Mouse (Mus musculus) macrophage (primary cell): ENCODE measurements at regions not wholly inside any gene's neighbourhood (a gene's known extent, or its start where the extent isn't known, plus 50 kb on each side); places are given as distances from the start of the nearest gene placed in this dataset.

Experiments
- H3K27ac ChIP-seq: fragments of 350-480 bp; formaldehyde crosslinking; 2 replicates; pipeline ENCODE4 v1.9.0; 2021
- H3K36me3 ChIP-seq: fragments of 350-480 bp; formaldehyde crosslinking; 2 replicates; pipeline ENCODE4 v1.9.0; 2021; ENCODE audit errors: inconsistent target
- H3K4me3 ChIP-seq: fragments of 350-480 bp; formaldehyde crosslinking; 2 replicates; pipeline ENCODE4 v1.9.0; 2021; ENCODE audit errors: inconsistent target
- H3K79me2 ChIP-seq: fragments of 350-480 bp; formaldehyde crosslinking; 2 replicates; pipeline ENCODE4 v1.9.0; 2021; ENCODE audit errors: inconsistent target
- WGBS: methylation state at CpG from one replicate; pipeline ENCODE4 v1.1.7; 2026; ENCODE audit warnings: inconsistent platforms; ENCODE audit not compliant: missing documents; 5-methylcytosine and 5-hydroxymethylcytosine counted together

GRCm38 (mm10) chr5:4498425-4498824 lies 259.4 kb downstream of the Fzd1 start:
- 97% methylated on average over 3 of the region's 3 CpGs for WGBS
- Histone ChIP-seq H3K36me3 (no peaks in the 10 kb centered on the region), H3K79me2 (no peaks in the 10 kb centered on the region), H3K27ac (no peak overlapping the region), H3K4me3 (no peak overlapping the region)

DNA sequence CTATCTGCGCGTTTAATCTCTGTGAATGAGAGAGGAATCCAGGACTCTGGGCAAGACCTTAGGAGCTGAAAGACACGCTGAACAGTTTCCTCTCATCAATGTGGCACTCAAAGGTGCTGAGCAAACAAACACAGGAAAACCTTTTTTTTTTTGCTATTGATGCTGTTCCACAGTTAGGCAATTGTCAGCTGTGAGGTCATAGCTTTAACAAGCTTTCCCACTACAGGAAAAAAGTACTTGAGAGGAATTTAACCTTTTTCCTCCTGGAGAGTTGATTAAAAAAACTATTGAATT lies 261.0 kb downstream of the Fzd1 start:
- no peak overlapping the region for H3K27ac ChIP-seq
- no peaks in the 10 kb centered on the region for H3K79me2 ChIP-seq
- 18% methylated on average over 3 of the region's 3 CpGs for WGBS
- no peak overlapping the region for H3K4me3 ChIP-seq
- H3K36me3 ChIP-seq, result no peaks in the 10 kb centered on the region

DNA sequence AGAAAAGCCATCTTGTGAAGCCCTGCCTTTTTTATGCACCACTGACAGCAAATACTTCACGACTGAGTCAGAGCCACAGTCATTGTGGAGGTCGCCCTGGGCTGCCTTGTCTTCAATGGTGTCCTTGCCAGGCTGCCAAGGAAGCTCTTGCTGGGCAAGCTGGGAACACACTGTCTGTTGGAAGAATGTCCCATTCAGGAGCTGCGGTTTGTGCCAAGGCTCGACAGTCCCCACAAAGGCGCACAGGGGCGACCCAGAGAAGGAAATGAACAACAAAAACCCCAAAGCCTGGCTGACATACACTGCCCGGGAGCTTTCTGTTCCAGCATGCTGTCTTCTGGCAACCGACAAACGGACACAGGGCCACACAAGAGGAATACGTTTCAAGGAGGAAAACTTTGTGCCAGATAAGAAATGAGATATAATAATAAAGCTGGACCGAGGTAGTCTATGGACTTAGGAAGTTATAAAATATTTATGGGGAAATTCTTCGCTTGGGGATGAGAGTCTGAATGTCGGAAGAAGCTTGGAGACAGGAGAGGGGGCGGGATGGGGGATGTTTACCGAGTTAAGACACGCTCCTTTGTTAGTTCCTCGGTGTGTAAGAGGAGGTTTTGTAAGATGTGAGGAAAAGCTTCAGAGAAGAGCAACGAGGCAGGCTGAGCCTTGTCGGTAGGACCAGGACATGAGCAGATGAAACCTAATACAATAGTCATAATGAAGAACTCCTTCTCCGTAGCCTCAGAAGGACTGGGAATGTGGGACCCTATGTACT lies 261.5 kb downstream of the Fzd1 start:
- H3K27ac ChIP-seq, result no peak overlapping the region
- no peaks in the 10 kb centered on the region for H3K79me2 ChIP-seq
- no peaks in the 10 kb centered on the region for H3K36me3 ChIP-seq
- WGBS, result 17% methylated on average over 20 of the region's 20 CpGs
- H3K4me3 ChIP-seq, result no peak overlapping the region

DNA sequence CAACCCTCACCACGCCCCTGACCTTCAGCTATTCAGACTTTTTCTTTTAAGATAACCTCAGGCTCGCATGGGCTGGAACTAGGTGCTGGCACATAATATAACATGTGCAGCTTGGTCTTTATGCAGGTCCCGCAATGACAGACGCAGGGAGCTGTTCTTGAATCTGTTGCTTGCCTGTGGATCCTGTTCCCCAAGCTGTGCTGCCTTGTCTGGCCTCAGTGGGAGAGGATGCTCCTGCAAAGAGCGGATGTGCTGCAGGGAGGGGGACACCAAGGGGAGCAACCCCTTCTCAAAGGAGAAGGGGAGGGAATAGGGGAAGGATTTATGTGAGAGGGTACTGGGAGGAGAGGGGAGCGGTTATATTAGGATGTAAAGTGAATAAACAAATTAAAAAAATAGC lies 262.4 kb downstream of the Fzd1 start:
- Histone ChIP-seq H3K4me3 (no peak overlapping the region), H3K79me2 (no peaks in the 10 kb centered on the region), H3K27ac (no peak overlapping the region), H3K36me3 (no peaks in the 10 kb centered on the region)
- 87% methylated on average over 5 of the region's 6 CpGs for WGBS

GRCm38 (mm10) chr5:4486391-4487132 lies 271.3 kb downstream of the Fzd1 start:
- Histone ChIP-seq H3K36me3 (no peaks in the 10 kb centered on the region), H3K79me2 (no peaks in the 10 kb centered on the region), H3K4me3 (no peak overlapping the region), H3K27ac (no peak overlapping the region)
- 89% methylated on average over 4 of the region's 4 CpGs for WGBS

DNA sequence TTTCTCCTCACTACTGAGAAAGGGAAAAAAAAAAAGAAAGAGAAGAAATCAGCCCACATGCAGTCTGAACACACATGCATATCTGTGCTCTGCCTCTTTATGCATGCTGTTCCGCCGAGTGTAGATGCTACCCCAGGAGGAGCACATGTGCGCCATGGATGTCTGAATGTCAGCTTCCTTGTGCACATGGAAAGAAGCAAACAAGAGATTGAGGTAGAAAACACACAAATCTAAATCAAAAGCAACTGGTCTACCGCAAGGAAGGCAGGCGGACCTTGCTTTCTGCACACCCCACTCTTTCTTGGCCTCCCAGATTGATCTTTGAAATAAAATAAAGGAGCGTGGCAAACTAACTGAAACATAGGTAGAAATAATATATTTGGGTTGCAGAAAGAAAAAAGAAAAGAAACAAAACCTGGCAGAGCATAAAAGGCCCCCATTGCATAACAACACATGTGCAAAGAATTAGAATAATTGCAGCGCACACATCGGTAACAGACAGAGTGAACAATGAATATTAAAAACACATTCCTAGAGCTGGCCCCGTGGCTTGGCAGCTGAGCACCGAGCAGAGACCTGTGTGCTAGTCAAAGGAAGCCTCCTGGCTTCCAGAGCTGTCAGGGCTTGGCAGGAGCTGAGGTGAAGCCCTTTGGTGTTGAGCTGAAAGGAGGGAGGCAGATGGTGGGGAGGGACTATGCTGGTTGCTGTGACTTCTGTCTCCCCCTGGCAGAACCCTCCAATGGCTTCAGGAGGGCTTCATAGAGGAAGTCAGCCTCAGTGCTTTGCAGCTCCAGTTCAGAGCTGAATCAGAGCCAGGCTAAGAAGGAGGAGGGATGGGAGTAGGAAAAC lies 272.1 kb downstream of the Fzd1 start:
- Histone ChIP-seq H3K79me2 (no peaks in the 10 kb centered on the region), H3K4me3 (no peak overlapping the region), H3K36me3 (no peaks in the 10 kb centered on the region), H3K27ac (no peak overlapping the region)
- WGBS, result 85% methylated on average over 10 of the region's 10 CpGs

DNA sequence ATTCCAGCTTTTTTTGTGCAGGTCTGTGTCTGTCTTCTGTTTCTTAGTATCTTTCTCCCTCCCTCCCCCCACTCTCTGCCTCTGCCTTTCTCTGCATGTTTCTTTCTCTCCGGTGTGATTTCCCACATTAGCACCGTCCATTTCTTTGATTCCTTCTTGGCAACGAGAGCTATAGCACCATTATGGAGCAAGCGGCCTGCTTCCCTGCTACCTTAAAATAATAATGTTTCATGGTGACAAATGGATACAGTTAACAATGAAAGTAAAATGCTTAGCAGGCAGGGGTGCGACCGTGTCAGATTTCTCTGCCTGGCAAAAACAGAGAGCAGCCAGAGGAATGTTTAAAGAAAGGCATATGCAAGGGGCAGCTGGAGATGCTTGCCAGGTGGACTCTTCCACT lies 273.1 kb downstream of the Fzd1 start:
- no peaks in the 10 kb centered on the region for H3K36me3 ChIP-seq
- 92% methylated on average over 6 of the region's 6 CpGs for WGBS
- H3K4me3 ChIP-seq, result no peak overlapping the region
- no peaks in the 10 kb centered on the region for H3K79me2 ChIP-seq
- no peak overlapping the region for H3K27ac ChIP-seq

GRCm38 (mm10) chr5:4484151-4484550 lies 273.7 kb downstream of the Fzd1 start:
- WGBS, result 91% methylated on average over 1 of the region's 1 CpGs
- no peak overlapping the region for H3K4me3 ChIP-seq
- H3K27ac ChIP-seq, result no peak overlapping the region
- no peaks in the 10 kb centered on the region for H3K79me2 ChIP-seq
- H3K36me3 ChIP-seq, result no peaks in the 10 kb centered on the region

DNA sequence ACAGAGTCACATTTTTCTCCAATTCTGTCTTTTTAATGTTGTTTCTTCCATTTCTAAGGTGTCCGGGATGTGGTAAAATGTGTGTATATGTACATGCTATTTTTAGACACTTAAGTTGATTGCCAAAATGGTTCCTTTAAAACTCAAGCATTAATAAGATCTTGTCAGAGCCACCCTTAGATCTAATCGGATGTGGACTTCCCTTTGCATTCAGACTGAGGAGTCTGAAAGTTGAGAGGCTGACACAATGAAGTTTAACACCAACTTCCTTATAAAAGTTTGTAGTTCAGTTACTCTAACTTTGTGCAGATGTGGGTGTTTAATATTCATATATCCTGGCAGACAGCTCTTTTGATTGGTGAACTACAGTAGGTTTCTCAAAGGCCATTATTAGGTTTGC lies 282.1 kb downstream of the Mterf1b start:
- H3K36me3 ChIP-seq, result no peaks in the 10 kb centered on the region
- WGBS, result 13% methylated on average over 2 of the region's 2 CpGs

More for the DNA sequence above, 282.1 kb downstream of the Mterf1b start:
- no peaks in the 10 kb centered on the region for H3K79me2 ChIP-seq
- H3K4me3 ChIP-seq, result no peak overlapping the region
- H3K27ac ChIP-seq, result no peak overlapping the region
